Mouse (Mus musculus): ENCODE results near the gene Cpeb3. TPM values are rescaled to one million over a fixed set of nuclear protein-coding genes. Genes with fewer than 3 reads are reported as not detected.

Gene Cpeb3
- polyA plus RNA-seq, 1 experiment from 2014 or later: 7.9 TPM

Other genes with a start within 250 kb of the Cpeb3 start
- 76.9 and 83.7 TPM in 2 replicates for gene March5, start 1.1 kb downstream of the Cpeb3 start, polyA plus RNA-seq (2015; fragmentation: Nextera tagmentation; extraction: Ambion mirVana)
- gene Ide, start 129.3 kb upstream of the Cpeb3 start, polyA plus RNA-seq (2015; fragmentation: Nextera tagmentation; extraction: Ambion mirVana): 52.5 and 59.0 TPM in 2 replicates
- gene Kif11, start 167.8 kb upstream of the Cpeb3 start, polyA plus RNA-seq (2015; fragmentation: Nextera tagmentation; extraction: Ambion mirVana): 39.5 and 42.0 TPM in 2 replicates
- 14.6 and 15.1 TPM in 2 replicates for gene Hhex, start 226.2 kb upstream of the Cpeb3 start, polyA plus RNA-seq (2015; fragmentation: Nextera tagmentation; extraction: Ambion mirVana)

All from heart, embryonic 13.5 days (tissue).